Mouse (Mus musculus) cerebellum, adult 2 months (tissue): ENCODE measurements at regions not wholly inside any gene's neighbourhood (a gene's known extent, or its start where the extent isn't known, plus 50 kb on each side); places are given as distances from the start of the nearest gene placed in this dataset.
A peak's percentile ranks its signal among the peaks of the same experiment; 100 is the strongest.

Source experiments
- CTCF ChIP-seq: fragments of 200-500 bp; IDR thresholded peaks from 2 replicates; pipeline ENCODE4 v1.5.1; 2011; ENCODE audit warnings: low read depth, mild to moderate bottlenecking, control low read depth, low read length, moderate library complexity, borderline replicate concordance; ENCODE audit not compliant: insufficient read depth
- POLR2A ChIP-seq: fragments of 200-500 bp; IDR thresholded peaks from 2 replicates; pipeline ENCODE4 v1.6.1; 2011; ENCODE audit warnings: low read length, control low read depth, borderline replicate concordance; ENCODE audit not compliant: insufficient read depth

- TF ChIP-seq CTCF: peak; percentile 26; the same call in 1 of the 2 replicates
- no peak for TF ChIP-seq POLR2A
Observed at GRCm38 (mm10) chr6:4407748-4408147, 96.9 kb upstream of the Col1a2 start.
